Mouse (Mus musculus): Measurements from ENCODE around the gene A930017K11Rik.

GRCm38 (mm10) chr17:25954671-25955070, 2.3 kb upstream of the A930017K11Rik start:
- TF ChIP-seq POLR2A (IDR thresholded peaks at IDR 0.05; ENCODE audit: borderline replicate concordance, extremely low read depth, insufficient read depth, insufficient read length, poor library complexity, severe bottlenecking): no peak
- TF ChIP-seq CTCF (IDR thresholded peaks at IDR 0.05; ENCODE audit: borderline replicate concordance, extremely low read depth, insufficient read depth, insufficient read length): no peak
